In the genomic region with DNA sequence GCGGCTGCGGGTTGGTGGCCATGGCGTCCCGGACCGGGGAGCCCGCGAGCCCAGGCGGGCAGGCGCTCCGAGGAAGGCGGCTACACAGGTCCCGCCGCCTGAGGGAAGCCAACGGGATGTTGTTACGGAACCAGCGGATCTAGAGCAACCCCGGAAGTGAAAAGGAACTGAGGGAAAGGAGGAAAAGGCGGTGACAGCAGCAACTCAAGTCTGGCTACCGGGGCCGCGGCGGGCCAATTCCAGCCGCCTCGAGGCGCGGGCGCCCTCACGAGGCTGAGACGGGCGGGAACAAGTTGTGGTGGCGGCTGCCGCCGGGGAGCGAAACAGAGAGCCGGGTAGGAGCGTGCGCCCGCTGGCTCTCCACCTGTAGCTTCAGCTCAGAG, we compare ENCODE assay signal across 8 mouse cellular contexts. TPM values are rescaled to one million over a fixed set of nuclear protein-coding genes. Genes with fewer than 3 reads are reported as not detected.
DNase-seq lines count a peak whose midpoint lies in the region; ATAC-seq lines count a peak whose summit lies in the region.

TSS of gene Bod1l (minus strand) at position 169 of the 383 bp plus-strand sequence.

- ATAC-seq in hindbrain, embryonic 11.5 days (ENCODE audit: low FRiP score), result peak; percentile 96

- no peaks in the 10 kb centered on the region for H3K36me3 ChIP-seq in hindbrain, embryonic 11.5 days (ENCODE audit: control insufficient read depth, insufficient read depth, low read length)

- no peaks in the 10 kb centered on the region for H3K27me3 ChIP-seq in hindbrain, embryonic 11.5 days (ENCODE audit: control insufficient read depth, insufficient read depth, low read length)

- 0% methylated on average over 32 of the region's 38 CpGs for WGBS in hindbrain, embryonic 11.5 days

- H3K4me1 ChIP-seq in hindbrain, embryonic 11.5 days (replicated peaks; ENCODE audit: control insufficient read depth, insufficient read depth, low read length), result 0 out of 2 replicates have a peak, but pooled peaks cover 5% of the 10 kb centered on the region

- peak; percentile 98 for DNase-seq in Muller cell, postnatal 12 days (ENCODE audit: inconsistent ontology term)
- peak; percentile 98 for DNase-seq in cerebellum, adult 9-11 months
- DNase-seq in frontal cortex, adult 2 months (ENCODE audit: extremely low spot score in 1 of 2, low spot score in 1 of 2), result peak; percentile 96 to 99
- peak; percentile 96 for DNase-seq in hindbrain, embryonic 11.5 days (ENCODE audit: low spot score)
- peak; percentile 97 to 98 for DNase-seq in layer of hippocampus, postnatal 10 days (ENCODE audit: low spot score in 2 of 2)
- DNase-seq in lung, postnatal 10 days, result peak; percentile 96
- DNase-seq in ovary, postnatal 36 days (ENCODE audit: low spot score), result peak; percentile 96
- DNase-seq in thymus, postnatal 25 days, result peak; percentile 98

- peak within 1 kb of the TSS; percentile 98 for H3K4me3 ChIP-seq in hindbrain, embryonic 11.5 days (ENCODE audit: low read depth, low read length)

- H3K4me2 ChIP-seq in hindbrain, embryonic 11.5 days (replicated peaks; ENCODE audit: low read depth, low read length), result peak within 1 kb of the TSS; percentile 75

- H3K9ac ChIP-seq in hindbrain, embryonic 11.5 days (ENCODE audit: low read depth, low read length), result peak within 1 kb of the TSS; percentile 85

- no peaks in the 10 kb centered on the region for H3K9me3 ChIP-seq in hindbrain, embryonic 11.5 days (ENCODE audit: control insufficient read depth, low read length)

- peak within 1 kb of the TSS; percentile 25; the same call in 1 of the 2 replicates for H3K27ac ChIP-seq in hindbrain, embryonic 11.5 days (ENCODE audit: low read depth, low read length)

RNA-seq across cellular contexts. Expression of gene Bod1l, which starts in this region (rescaled TPM):
- polyA plus RNA-seq in frontal cortex, adult 2 months (2012; rRNA removed), result 16.8 and 17.8 TPM in 2 replicates
- polyA plus RNA-seq in hindbrain, embryonic 11.5 days (2014; fragmentation: Nextera tagmentation; extraction: Ambion mirVana), result 27.1 and 27.8 TPM in 2 replicates
- 10 to 100 TPM; 32.8 to 34.9 TPM for total RNA-seq in layer of hippocampus, postnatal 10 days (2021)

Comparison
In these comparisons a context has a peak if more than half of its experiments do, and no peak if none do; other contexts are left out.
1. Peak in every context shown above with its lines: DNase-seq, ATAC-seq, H3K4me3 ChIP-seq and H3K27ac ChIP-seq.